Mouse (Mus musculus): ENCODE measurements around the gene Olfr1493-ps1. TPM values are rescaled to one million over a fixed set of nuclear protein-coding genes. Genes with fewer than 3 reads are reported as not detected.

Olfr1493-ps1 gene
- under 1 TPM in 1 of 2 experiments, not detected in 1; 0.10 TPM for polyA plus RNA-seq (2017; shearing (Covaris generic))

DNA sequence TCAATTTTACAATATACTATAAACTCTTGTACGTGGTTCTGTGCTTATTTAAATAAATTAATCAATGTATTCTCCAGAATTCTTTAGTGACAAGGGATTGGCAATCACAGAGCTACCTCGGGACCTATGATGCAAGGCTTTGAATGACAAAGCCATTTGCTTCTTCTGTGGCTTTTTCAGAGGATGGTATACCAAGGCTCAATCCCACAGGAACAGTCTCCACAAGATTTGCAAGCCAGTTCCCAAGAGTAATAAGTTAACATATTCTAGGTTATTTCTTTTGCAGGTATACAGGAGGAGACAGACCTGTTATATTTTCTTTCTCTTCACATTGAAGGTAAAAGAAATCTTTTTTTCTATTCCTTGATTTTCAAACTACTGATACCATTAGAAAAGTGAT lies at the start of gene Olfr1493-ps1:
Gene Olfr1493-ps1, plus strand, starts transcription at position 301 of the 400 bp plus-strand sequence.

GRCm38 (mm10) chr19:13696968-13697367 lies 26.1 kb upstream of the Olfr1493-ps1 start, which contains the start of gene Olfr1491:
Olfr1491 (plus strand) TSS chr19:13697268.

DNA sequence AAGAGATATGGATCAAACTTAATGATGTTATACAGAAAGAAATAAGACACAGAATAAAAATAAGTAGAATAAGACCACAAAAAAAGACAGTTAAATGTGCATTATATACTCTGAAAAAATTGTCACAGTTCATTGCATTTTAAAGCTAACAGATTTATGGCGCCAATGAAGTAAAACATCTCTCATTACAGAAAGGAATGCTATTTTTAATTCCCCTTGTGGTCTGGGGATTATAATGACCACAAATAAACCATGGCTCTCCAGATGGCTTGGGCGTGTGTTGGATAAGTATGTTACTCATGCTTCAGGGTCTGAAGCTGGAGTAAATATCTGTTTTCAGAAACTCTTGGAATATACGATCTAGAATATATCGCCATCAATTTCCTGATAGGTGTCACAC lies 16.4 kb downstream of the Olfr1493-ps1 start, which contains the start of gene Olfr1494:
Gene Olfr1494, plus strand, starts transcription at position 301 of the 400 bp plus-strand sequence.

GRCm38 (mm10) chr19:13764306-13764705 lies 41.2 kb downstream of the Olfr1493-ps1 start, which contains the start of gene Olfr1495:
Olfr1495 (plus strand) TSS chr19:13764606.

DNA sequence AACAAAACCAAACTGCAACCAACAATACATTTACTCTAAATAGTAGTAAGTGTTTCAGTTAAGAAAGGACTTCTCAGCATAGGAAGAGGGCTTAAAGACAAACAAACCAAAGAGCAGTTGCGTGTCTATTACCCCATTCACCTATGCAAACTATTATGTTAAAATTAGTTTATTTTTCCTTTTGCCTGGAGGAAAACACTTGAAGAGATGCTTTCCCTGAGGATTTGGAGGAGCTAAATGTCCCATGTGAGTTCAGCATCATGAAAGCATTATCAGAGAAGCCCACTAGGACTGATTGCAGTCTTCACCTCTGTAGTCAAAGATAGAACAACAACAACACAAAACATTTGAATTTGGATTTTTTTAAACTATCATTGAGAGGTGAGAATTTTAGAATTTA lies 54.5 kb downstream of the Olfr1493-ps1 start, which contains the start of gene Olfr1496:
Gene Olfr1496, plus strand, starts transcription at position 301 of the 400 bp plus-strand sequence.

Other genes with a start within 250 kb of the Olfr1493-ps1 start
- gene Olfr1475, start 243.1 kb upstream of the Olfr1493-ps1 start, polyA plus RNA-seq (2017; shearing (Covaris generic)) = not detected
- gene Olfr1477, start 222.7 kb upstream of the Olfr1493-ps1 start, polyA plus RNA-seq (2017; shearing (Covaris generic)) = under 1 TPM in 1 of 2 experiments, not detected in 1; 0.09 TPM
- not detected for gene Olfr1480, start 195.4 kb upstream of the Olfr1493-ps1 start, polyA plus RNA-seq (2017; shearing (Covaris generic))
- gene Olfr1484, start 139.8 kb upstream of the Olfr1493-ps1 start, polyA plus RNA-seq (2017; shearing (Covaris generic)) = not detected
- under 1 TPM in 1 of 2 experiments, not detected in 1; 0.06 TPM for gene Olfr1487, start 105.9 kb upstream of the Olfr1493-ps1 start, polyA plus RNA-seq (2017; shearing (Covaris generic))
- not detected for gene Olfr1489, start 91.7 kb upstream of the Olfr1493-ps1 start, polyA plus RNA-seq (2017; shearing (Covaris generic))
- under 1 TPM in 1 of 2 experiments, not detected in 1; 0.34 TPM for gene Olfr1490, start 72.2 kb upstream of the Olfr1493-ps1 start, polyA plus RNA-seq (2017; shearing (Covaris generic))
- gene Olfr1491, start 26.0 kb upstream of the Olfr1493-ps1 start, polyA plus RNA-seq (2017; shearing (Covaris generic)) = not detected
- under 1 TPM in 1 of 2 experiments, not detected in 1; 0.20 TPM for gene Olfr1494, start 16.4 kb downstream of the Olfr1493-ps1 start, polyA plus RNA-seq (2017; shearing (Covaris generic))
- gene Olfr1495, start 41.3 kb downstream of the Olfr1493-ps1 start, polyA plus RNA-seq (2017; shearing (Covaris generic)) = not detected
- gene Olfr1496, start 54.6 kb downstream of the Olfr1493-ps1 start, polyA plus RNA-seq (2017; shearing (Covaris generic)) = not detected
- not detected for gene Olfr1497, start 74.9 kb downstream of the Olfr1493-ps1 start, polyA plus RNA-seq (2017; shearing (Covaris generic))
- under 1 TPM in 1 of 2 experiments, not detected in 1; 0.08 TPM for gene Olfr1499, start 96.2 kb downstream of the Olfr1493-ps1 start, polyA plus RNA-seq (2017; shearing (Covaris generic))
- not detected for gene Olfr1500, start 107.2 kb downstream of the Olfr1493-ps1 start, polyA plus RNA-seq (2017; shearing (Covaris generic))
- gene Olfr1501, start 127.4 kb downstream of the Olfr1493-ps1 start, polyA plus RNA-seq (2017; shearing (Covaris generic)) = under 1 TPM in 1 of 2 experiments, not detected in 1; 0.70 TPM
- gene Olfr1502, start 138.5 kb downstream of the Olfr1493-ps1 start, polyA plus RNA-seq (2017; shearing (Covaris generic)) = not detected
- gene Olfr1504, start 174.7 kb downstream of the Olfr1493-ps1 start, polyA plus RNA-seq (2017; shearing (Covaris generic)) = under 1 TPM in 1 of 2 experiments, not detected in 1; 0.38 TPM
- gene Olfr1505, start 190.3 kb downstream of the Olfr1493-ps1 start, polyA plus RNA-seq (2017; shearing (Covaris generic)) = not detected

Measured in activated CD4-positive, CD25-positive, alpha-beta regulatory T cell (primary cell).